Comparison of ENCODE assay signal across 8 mouse cellular contexts in the genomic region with DNA sequence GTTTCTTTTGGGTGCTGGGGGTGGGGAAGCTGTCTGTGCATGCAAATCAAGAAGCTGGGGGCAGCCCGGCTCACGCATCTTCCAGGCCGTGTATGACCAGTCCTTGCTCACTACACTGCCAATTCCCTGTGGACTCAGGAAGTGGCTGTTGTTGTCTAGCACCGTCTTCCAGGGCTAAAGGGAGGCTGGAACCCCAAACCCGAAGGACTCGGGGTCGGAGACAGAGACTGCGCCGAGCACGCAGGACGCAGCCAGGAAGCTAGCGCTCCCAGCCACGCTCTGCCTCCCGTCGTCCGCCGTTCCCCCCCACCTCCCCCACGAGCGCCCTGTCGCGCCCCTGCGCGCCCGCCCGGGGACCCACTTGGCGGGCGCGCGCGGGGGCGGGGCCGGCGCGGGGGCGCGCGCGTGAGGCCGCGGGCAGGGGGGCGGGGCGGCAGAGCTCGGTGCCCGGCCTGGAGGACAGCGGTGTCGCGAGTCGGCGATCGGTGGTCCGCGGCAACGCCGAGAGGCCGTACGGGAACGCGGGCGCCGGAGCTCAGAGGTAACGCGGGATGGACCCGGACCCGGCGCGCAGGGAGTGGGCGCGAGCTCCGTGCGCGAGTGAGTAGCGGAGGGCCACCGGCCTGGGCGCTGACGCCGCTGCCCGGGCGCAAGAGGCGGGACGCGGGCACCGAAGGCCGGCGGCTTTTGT. TPM values are rescaled to one million over a fixed set of nuclear protein-coding genes. Genes with fewer than 3 reads are reported as not detected.
DNase-seq lines count a peak whose midpoint lies in the region; ATAC-seq and TF ChIP-seq lines count a peak whose summit lies in the region.

A gene (plus strand): TSS at position 97 of the 691 bp plus-strand sequence.

- no peaks in the 10 kb centered on the region for H3K9me3 ChIP-seq in E14TG2a.4 (ENCODE audit: low read length)
- no peaks in the 10 kb centered on the region for H3K9me3 ChIP-seq in forebrain, embryonic 12.5 days
- no peaks in the 10 kb centered on the region for H3K9me3 ChIP-seq in heart, embryonic 16.5 days (replicated peaks; ENCODE audit: control insufficient read depth, low read length)
- H3K9me3 ChIP-seq in liver, embryonic 13.5 days (replicated peaks): no peaks in the 10 kb centered on the region
- no peaks in the 10 kb centered on the region for H3K9me3 ChIP-seq in stomach, embryonic 16.5 days (replicated peaks; ENCODE audit: control insufficient read depth, low read length)

- peak within 1 kb of the TSS; percentile 96 for H3K4me3 ChIP-seq in E14TG2a.4 (replicated peaks; ENCODE audit: low read length)
- H3K4me3 ChIP-seq in forebrain, embryonic 12.5 days (replicated peaks): peak within 1 kb of the TSS; percentile 96
- peak within 1 kb of the TSS; percentile 94 for H3K4me3 ChIP-seq in heart, embryonic 16.5 days (ENCODE audit: low read length)
- H3K4me3 ChIP-seq in liver, embryonic 13.5 days (replicated peaks): peak within 1 kb of the TSS; percentile 98
- H3K4me3 ChIP-seq in stomach, embryonic 16.5 days (replicated peaks; ENCODE audit: low read length): peak within 1 kb of the TSS; percentile 92

- H3K36me3 ChIP-seq in E14TG2a.4 (ENCODE audit: insufficient read depth, low read length): peaks cover 16% of the 10 kb centered on the region; the same call in 1 of the 2 replicates
- H3K36me3 ChIP-seq in forebrain, embryonic 12.5 days (replicated peaks): no peaks in the 10 kb centered on the region
- no peaks in the 10 kb centered on the region for H3K36me3 ChIP-seq in heart, embryonic 16.5 days (ENCODE audit: control insufficient read depth, insufficient read depth)
- H3K36me3 ChIP-seq in liver, embryonic 13.5 days: peaks cover 9% of the 10 kb centered on the region
- no peaks in the 10 kb centered on the region for H3K36me3 ChIP-seq in stomach, embryonic 16.5 days (ENCODE audit: control insufficient read depth, insufficient read depth, low read length)

- ATAC-seq in forebrain, embryonic 12.5 days (ENCODE audit: low FRiP score): peak; percentile 78
- ATAC-seq in heart, embryonic 16.5 days (replicated peaks; ENCODE audit: extremely low read depth, insufficient read depth, low FRiP score): peak; percentile 63
- ATAC-seq in liver, embryonic 13.5 days (ENCODE audit: low read depth): peak; percentile 45
- ATAC-seq in stomach, embryonic 16.5 days (ENCODE audit: insufficient read depth, low FRiP score): peak; percentile 74

- TF ChIP-seq CTCF in E14TG2a.4 (conservative IDR thresholded peaks at IDR 0.05; ENCODE audit: low read length): no peak

- WGBS in forebrain, embryonic 12.5 days: under 1% methylated on average over 43 of the region's 84 CpGs
- WGBS in heart, embryonic 16.5 days: under 1% methylated on average over 82 of the region's 84 CpGs
- 1% methylated on average over 67 of the region's 84 CpGs for WGBS in liver, embryonic 13.5 days (ENCODE audit: insufficient replicate concordance)
- under 1% methylated on average over 65 of the region's 84 CpGs for WGBS in stomach, embryonic 16.5 days

- peaks cover 47% of the 10 kb centered on the region for H3K4me1 ChIP-seq in E14TG2a.4 (replicated peaks; ENCODE audit: low read depth, low read length)
- H3K4me1 ChIP-seq in forebrain, embryonic 12.5 days: peaks cover 39% of the 10 kb centered on the region
- H3K4me1 ChIP-seq in heart, embryonic 16.5 days (ENCODE audit: control insufficient read depth, insufficient read depth, low read length): peaks cover 28% of the 10 kb centered on the region
- H3K4me1 ChIP-seq in liver, embryonic 13.5 days (replicated peaks): peaks cover 43% of the 10 kb centered on the region
- peaks cover 29% of the 10 kb centered on the region for H3K4me1 ChIP-seq in stomach, embryonic 16.5 days (ENCODE audit: control insufficient read depth, insufficient read depth, low read length)

- H3K27me3 ChIP-seq in E14TG2a.4 (ENCODE audit: insufficient read depth, low read length): no peaks in the 10 kb centered on the region
- H3K27me3 ChIP-seq in forebrain, embryonic 12.5 days: no peaks in the 10 kb centered on the region
- no peaks in the 10 kb centered on the region for H3K27me3 ChIP-seq in heart, embryonic 16.5 days (ENCODE audit: control insufficient read depth, insufficient read depth, low read length)
- no peaks in the 10 kb centered on the region for H3K27me3 ChIP-seq in liver, embryonic 13.5 days
- no peaks in the 10 kb centered on the region for H3K27me3 ChIP-seq in stomach, embryonic 16.5 days (ENCODE audit: control insufficient read depth, insufficient read depth, low read length)

- H3K4me2 ChIP-seq in forebrain, embryonic 12.5 days: peak within 1 kb of the TSS; percentile 65
- H3K4me2 ChIP-seq in heart, embryonic 16.5 days (ENCODE audit: low read depth, low read length): peak within 1 kb of the TSS; percentile 79
- H3K4me2 ChIP-seq in liver, embryonic 13.5 days: peak within 1 kb of the TSS; percentile 86
- peak within 1 kb of the TSS; percentile 65 for H3K4me2 ChIP-seq in stomach, embryonic 16.5 days (ENCODE audit: low read depth, low read length)

- DNase-seq in c-Kit-positive CD71-positive TER-119-positive erythroid progenitor cells, embryonic 14.5 days (ENCODE audit: low spot score): peak; percentile 33
- DNase-seq in kidney, postnatal 25 days: peak; percentile 77 to 90
- peak; percentile 55 for DNase-seq in liver, embryonic 13.5 days
- peak; percentile 59 to 71 for DNase-seq in natural killer cell, adult 2 months (ENCODE audit: low spot score in 2 of 2)

- H3K27ac ChIP-seq in forebrain, embryonic 12.5 days: peak within 1 kb of the TSS; percentile 100
- peak within 1 kb of the TSS; percentile 99 for H3K27ac ChIP-seq in heart, embryonic 16.5 days (ENCODE audit: low read length)
- peak within 1 kb of the TSS; percentile 98 for H3K27ac ChIP-seq in liver, embryonic 13.5 days
- peak within 1 kb of the TSS; percentile 99 for H3K27ac ChIP-seq in stomach, embryonic 16.5 days (ENCODE audit: low read length)

- H3K9ac ChIP-seq in forebrain, embryonic 12.5 days: peak within 1 kb of the TSS; percentile 97
- H3K9ac ChIP-seq in heart, embryonic 16.5 days (ENCODE audit: low read length): peak within 1 kb of the TSS; percentile 99
- H3K9ac ChIP-seq in liver, embryonic 13.5 days: peak within 1 kb of the TSS; percentile 99
- H3K9ac ChIP-seq in stomach, embryonic 16.5 days (ENCODE audit: low read length): peak within 1 kb of the TSS; percentile 98

RNA-seq across cellular contexts. Expression of the gene that starts here (rescaled TPM):
- polyA plus RNA-seq in forebrain, embryonic 12.5 days (2016; fragmentation: Nextera tagmentation; extraction: Ambion mirVana): 214 and 229 TPM in 2 replicates
- 98.6 and 105 TPM in 2 replicates for polyA plus RNA-seq in heart, embryonic 16.5 days (2015; fragmentation: Nextera tagmentation; extraction: Ambion mirVana)
- polyA plus RNA-seq in liver, embryonic 13.5 days (2015; fragmentation: Nextera tagmentation; extraction: Ambion mirVana): 43.5 and 50.9 TPM in 2 replicates
- polyA plus RNA-seq in stomach, embryonic 16.5 days (2015; fragmentation: Nextera tagmentation; extraction: Ambion mirVana): 131 and 141 TPM in 2 replicates

Comparison
In these comparisons a context has a peak if more than half of its experiments do, and no peak if none do; other contexts are left out.
1. Peak in every context shown above with its lines: DNase-seq, ATAC-seq, H3K4me3 ChIP-seq and H3K27ac ChIP-seq.
2. DNase-seq: peak in every context shown above with its lines; median percentile 84 in kidney, postnatal 25 days; 65 in natural killer cell, adult 2 months; 55 in liver, embryonic 13.5 days; 33 in c-Kit-positive CD71-positive TER-119-positive erythroid progenitor cells, embryonic 14.5 days.